Mouse (Mus musculus): ENCODE measurements around the gene Rom1.
A peak's percentile ranks its signal among the peaks of the same experiment; 100 is the strongest.

The Rom1 gene

GRCm38 (mm10) chr19:8942276-8942964 lies 13.3 kb upstream of the Rom1 start:
- DNase-seq (ENCODE audit: low read depth, low spot score) = peak; percentile 78

- DNase-seq (ENCODE audit: low read depth, low spot score) = peak; percentile 97
Observed at GRCm38 (mm10) chr19:8941515-8942217, 12.5 kb upstream of the Rom1 start, which contains the start of gene Mta2. TSS of gene Mta2 (plus strand) at chr19:8941875.

GRCm38 (mm10) chr19:8941136-8941514 lies 12.0 kb upstream of the Rom1 start:
- DNase-seq (ENCODE audit: low read depth, low spot score) = no peak

DNA sequence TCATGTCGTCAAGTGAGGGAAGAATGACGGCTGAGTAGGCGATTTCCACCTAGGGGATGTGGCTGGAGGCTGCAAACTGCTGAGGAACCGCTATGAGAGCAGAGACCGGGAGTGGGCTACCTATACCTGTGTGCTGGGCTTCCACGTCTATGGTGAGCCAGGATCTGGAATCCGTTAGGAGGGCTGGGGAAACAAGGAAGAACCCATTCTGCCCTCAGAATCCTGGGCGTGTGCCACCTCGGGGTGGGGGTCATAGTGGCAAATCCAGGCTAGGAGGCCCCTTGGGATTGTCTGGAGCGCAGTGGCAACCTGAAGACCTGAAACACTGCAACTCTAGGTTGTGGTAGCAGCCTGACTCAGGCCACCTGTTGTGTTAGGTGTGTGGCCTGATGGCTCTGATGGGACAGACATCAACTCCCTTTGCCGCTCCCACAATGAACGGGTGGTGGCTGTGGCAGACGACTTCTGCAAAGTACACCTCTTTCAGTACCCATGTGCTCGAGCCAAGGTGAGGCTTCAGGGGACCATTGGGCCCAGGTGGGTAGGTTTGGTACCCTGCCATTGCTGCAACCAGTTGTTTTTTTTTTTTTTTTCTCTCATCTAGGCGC lies 11.5 kb upstream of the Rom1 start:
- DNase-seq (ENCODE audit: low read depth, low spot score) = no peak

DNA sequence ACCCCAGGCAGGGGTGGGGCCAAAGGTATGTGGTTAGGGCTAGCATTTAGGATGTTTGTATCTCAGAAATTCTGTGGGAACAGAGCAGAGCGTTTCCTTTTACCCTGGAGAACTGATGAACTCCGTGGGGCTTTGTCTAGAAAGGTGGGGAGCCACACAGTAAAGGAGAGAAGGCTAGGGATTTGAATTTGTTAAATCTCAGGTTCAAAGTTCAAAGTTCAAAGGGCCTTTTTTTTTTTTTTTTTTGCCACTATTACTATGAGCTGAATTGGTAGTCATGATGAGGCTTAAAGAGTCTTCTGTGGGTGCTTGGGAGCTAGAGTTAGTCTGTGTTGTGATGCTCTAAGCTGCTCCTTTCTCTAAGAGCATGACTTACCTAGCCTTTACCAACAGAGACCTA lies 7.6 kb upstream of the Rom1 start:
- DNase-seq (ENCODE audit: low read depth, low spot score) = no peak

- DNase-seq (ENCODE audit: low read depth, low spot score) = no peak
Observed at GRCm38 (mm10) chr19:8930771-8931170, 1.6 kb upstream of the Rom1 start.

DNA sequence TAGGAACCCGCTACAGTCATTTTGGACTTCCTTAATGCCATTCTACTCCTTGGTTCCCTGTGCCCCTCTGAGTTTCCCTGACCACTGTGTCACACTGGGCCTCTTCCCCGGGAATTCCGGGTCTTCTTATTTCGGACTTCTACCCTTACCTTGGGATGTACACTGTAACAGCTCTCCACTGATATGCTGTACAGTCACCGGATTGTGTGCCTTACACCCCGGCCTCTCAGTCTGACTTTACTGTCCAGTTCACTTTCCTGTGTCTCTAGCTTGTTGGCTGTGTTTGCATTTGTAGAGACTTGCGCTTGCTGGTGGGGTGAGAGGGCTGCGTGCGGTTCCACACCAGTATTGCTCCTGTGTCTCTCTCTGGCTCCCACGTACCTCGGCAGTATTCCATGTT lies 961 bp upstream of the Rom1 start:
- DNase-seq (ENCODE audit: low read depth, low spot score) = peak; percentile 15

GRCm38 (mm10) chr19:8928689-8929223 lies 400 bp downstream of the Rom1 start:
- DNase-seq (ENCODE audit: low read depth, low spot score) = no peak

GRCm38 (mm10) chr19:8927891-8928525 lies 1.1 kb downstream of the Rom1 start:
- no peak for DNase-seq (ENCODE audit: low read depth, low spot score)

DNA sequence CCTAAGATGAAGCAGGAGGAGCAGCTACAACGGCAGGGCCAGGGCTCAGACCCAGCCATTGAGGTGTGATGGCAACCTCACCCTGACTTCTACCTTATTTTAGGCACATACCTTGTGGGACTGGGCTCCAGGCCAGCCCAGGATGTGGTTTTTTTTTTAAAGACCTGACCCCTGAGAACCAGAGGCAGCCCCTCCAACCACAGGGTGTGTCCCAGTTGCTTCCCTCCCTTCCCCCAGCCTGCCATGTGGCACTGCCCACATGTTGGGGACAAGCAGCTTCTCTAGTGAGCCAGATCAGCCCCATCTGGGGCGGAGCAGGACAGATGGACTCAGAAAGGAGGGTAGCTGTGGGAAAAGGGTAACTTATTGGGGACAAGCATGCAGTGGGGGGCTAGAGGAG lies 2.4 kb downstream of the Rom1 start:
- DNase-seq (ENCODE audit: low read depth, low spot score) = peak; percentile 40

- DNase-seq (ENCODE audit: low read depth, low spot score) = peak; percentile 35
Observed at GRCm38 (mm10) chr19:8921741-8922140, 7.4 kb downstream of the Rom1 start.

DNA sequence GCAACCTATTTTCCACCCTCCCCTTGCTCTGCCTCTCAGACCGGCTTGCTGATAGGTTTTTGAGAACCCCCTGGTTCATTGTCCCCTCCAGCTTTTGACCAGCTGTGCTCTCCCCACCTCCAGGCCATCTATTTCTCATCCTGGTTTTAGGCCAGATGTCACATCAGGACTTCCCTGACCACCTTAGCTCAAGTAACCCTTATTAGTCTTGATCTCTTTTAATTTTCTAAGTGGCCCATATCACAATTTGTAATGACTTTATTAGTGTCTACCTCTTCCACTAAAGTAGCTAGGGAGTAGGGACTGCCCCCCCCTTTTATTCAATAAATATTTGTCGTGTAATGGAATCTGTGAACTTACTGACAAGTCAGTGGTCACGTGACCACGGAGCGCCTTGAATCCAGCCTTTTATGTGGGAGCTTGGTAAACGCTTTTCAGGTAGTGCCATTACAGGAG lies 8.3 kb downstream of the Rom1 start:
- peak; percentile 80 for DNase-seq (ENCODE audit: low read depth, low spot score)

GRCm38 (mm10) chr19:8920073-8920736 lies 9.0 kb downstream of the Rom1 start, which contains the start of gene B3gat3:
TSS of gene B3gat3 (plus strand) at chr19:8920374.
- DNase-seq (ENCODE audit: low read depth, low spot score) = peak; percentile 85

GRCm38 (mm10) chr19:8919684-8920072 lies 9.5 kb downstream of the Rom1 start:
- DNase-seq (ENCODE audit: low read depth, low spot score) = peak; percentile 28

GRCm38 (mm10) chr19:8919000-8919399 lies 10.2 kb downstream of the Rom1 start:
- peak; percentile 46 for DNase-seq (ENCODE audit: low read depth, low spot score)

DNA sequence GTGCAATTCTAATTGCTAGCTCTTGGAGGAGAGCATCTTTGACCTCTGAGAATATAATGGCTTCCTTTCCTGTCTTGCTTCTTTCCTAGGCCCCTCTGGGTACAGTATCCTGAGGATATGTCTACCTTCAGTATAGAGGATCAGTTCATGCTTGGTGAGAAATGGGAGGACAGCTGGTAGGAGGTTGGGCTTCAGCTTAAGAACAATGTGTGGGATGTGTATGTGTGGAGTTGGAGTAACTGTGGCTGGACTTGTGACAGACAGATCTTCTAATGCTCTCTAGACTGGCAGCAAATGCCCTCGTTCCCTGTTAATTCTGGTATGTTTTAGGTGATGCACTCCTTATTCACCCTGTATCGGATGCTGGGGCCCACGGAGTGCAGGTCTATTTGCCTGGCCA lies 14.9 kb downstream of the Rom1 start:
- no peak for DNase-seq (ENCODE audit: low read depth, low spot score)

GRCm38 (mm10) chr19:8911810-8912209 lies 17.3 kb downstream of the Rom1 start:
- no peak for DNase-seq (ENCODE audit: low read depth, low spot score)

GRCm38 (mm10) chr19:8908531-8908930 lies 20.6 kb downstream of the Rom1 start:
- DNase-seq (ENCODE audit: low read depth, low spot score) = no peak

- DNase-seq (ENCODE audit: low read depth, low spot score) = no peak
Observed at GRCm38 (mm10) chr19:8903412-8903811, 25.7 kb downstream of the Rom1 start.

DNA sequence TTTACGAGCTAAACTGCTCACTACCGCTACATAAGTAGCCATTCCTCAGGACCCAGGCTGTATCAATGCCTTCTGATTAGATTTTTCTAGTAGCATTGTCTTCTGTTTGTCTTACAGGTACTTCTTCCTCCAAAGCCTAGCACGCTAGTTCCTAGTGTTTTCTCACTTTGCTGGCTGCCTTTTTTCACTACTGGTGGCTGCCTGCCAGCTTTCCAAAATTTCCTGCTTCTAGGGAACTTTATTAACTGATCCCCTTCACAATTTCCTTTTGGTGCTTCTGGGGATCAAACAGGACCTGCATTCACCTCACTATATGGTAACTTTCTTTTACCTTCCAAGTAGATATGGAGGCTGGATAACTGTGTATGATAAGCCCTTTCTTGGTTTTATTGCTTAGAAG lies 30.1 kb downstream of the Rom1 start:
- no peak for DNase-seq (ENCODE audit: low read depth, low spot score)

DNA sequence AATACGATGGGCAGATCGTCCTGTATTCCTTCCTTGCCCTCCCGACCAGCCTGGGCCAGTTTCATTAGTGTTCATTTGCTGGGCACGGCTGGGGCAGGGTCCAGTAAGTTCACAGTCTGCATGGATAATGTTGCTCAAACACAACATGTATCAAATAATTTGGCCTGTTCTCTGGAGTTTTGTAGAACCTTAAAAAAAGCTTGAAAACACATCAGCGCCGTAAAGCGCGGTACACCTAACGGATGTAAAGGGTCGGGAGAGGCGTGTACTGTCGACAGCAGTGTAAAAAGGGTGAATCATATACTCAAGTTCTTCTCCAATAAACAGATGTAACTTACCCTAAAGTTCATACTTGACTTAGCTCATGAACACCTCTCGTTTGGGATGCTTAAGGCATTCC lies 30.6 kb downstream of the Rom1 start:
- peak; percentile 49 for DNase-seq (ENCODE audit: low read depth, low spot score)
